Mouse (Mus musculus) T-cell, adult 2 months (primary cell): ENCODE results near the gene Ghr.

Experiments used
- DNase-seq: peaks from one replicate; pipeline ENCODE4 v3.0.0; 2022; ENCODE audit warnings: low spot score

Gene Ghr

GRCm38 (mm10) chr15:3536309-3536900 lies 46.9 kb downstream of the Ghr start:
- no peak for DNase-seq

DNA sequence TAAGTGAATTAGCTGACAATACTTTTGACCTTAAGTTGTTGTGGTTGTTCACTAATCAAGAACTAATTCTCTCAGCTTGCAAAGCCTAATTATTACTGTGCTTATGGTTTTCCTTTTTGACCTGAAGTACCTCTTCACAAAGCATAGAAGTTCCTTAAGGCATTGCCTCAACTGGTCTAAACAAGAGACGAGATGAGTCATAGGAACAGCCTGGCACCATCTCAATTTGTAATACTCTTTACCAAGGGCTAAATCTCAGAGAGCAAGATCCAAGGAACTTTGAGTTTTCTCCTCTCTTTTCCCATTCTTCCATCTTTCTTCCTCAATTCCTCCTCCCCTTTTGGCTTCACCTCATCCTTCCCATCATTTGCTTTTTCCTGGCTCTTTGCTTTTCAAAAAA lies 69.3 kb downstream of the Ghr start:
- DNase-seq: no peak

GRCm38 (mm10) chr15:3512380-3512779 lies 70.9 kb downstream of the Ghr start:
- DNase-seq: no peak

DNA sequence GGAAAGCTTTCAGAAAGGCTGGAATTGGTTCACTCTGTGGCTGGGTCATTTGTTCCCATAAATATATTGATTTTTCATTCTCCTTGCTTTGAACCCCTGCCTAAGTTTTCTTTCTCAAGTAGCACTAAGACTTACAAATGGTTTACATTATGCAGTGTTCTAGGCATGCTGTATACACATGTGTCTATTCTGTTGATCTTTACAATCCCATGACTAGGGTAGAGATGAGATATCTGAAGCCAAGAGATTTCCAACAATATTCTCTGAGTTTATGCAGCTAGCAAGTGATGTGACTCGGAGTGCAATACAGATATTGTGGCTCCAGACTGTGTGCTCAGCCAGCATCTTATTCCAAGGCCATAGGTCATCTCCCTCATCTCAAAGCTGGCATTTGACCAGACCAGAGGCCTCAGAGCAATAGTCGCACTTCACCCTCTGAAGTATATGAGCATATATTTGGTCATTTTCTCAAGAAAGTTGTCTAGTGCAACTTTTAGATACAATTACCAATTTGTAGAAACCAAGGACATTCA lies 71.6 kb downstream of the Ghr start:
- no peak for DNase-seq

GRCm38 (mm10) chr15:3509089-3509488 lies 74.2 kb downstream of the Ghr start:
- DNase-seq: no peak

- no peak for DNase-seq
These were observed 76.0 kb downstream of the Ghr start for GRCm38 (mm10) chr15:3507329-3507728.

GRCm38 (mm10) chr15:3504700-3505099 lies 78.6 kb downstream of the Ghr start:
- no peak for DNase-seq

DNA sequence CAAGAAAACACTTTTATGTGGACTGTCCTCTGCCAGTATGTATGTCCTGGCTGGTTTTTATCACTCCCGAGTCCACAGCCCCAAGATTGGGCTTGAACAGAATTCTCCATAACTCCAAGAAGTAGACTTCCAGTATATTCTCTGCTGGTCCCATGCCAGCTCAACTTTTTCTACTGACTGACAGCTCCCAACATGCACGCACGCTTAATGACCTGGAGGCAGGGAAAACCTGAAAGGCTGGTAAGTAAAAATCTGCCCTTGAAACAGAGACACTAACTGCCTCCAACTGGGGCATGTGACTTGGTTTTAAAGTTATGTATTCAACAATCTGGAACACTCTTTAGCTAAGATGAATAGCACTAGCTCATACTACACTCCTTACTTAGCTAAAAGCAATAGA lies 81.6 kb downstream of the Ghr start:
- no peak for DNase-seq

- DNase-seq: no peak
These were observed 84.3 kb downstream of the Ghr start for GRCm38 (mm10) chr15:3499020-3499419.

DNA sequence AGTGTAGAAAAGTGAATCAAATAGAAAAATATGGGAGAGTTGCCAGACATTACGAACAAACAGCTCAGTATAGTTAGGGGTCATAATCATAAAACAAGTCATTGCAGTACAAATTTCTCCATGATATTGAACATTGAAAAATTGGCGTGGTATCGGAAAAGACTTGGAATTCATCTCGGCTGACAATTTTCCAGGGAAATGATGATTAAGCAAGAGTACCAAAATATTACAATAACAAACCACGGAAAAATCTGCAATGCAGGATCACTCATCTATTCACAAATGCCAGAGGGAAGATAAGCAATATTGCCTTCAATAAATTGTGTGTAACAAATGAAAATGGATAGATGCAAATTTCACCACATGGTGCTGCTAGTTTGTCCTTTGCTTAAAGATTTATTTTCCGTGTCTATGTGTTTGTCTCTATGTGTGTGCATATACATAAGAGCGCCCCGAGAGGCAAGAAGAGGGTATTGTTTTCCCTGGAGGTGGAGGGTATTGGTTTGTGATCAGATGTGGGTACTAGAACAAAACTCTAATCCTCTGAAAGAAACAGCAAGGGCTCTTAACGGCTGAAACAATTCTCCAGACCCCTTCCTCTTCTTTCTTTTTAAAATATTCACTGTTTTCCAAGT lies 85.2 kb downstream of the Ghr start:
- no peak for DNase-seq

DNA sequence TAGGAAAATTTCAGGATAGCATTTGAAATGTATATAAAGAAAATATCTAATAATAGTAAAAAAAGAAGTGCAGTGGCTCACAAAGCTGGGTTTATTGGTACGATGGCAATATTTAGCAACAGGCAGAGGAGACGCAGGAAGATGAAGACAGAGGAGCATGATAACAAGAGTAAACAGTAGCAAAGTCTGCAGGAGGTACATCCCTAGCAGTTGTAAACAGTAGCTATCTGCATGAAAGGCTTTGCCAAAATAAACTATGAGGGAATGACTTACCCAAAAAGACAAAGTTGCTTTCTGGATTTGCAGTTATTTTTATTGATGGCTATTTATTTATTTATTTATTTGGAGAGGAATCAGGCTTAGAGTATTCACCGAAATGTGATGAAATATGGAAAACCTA lies 92.4 kb downstream of the Ghr start:
- no peak for DNase-seq

DNA sequence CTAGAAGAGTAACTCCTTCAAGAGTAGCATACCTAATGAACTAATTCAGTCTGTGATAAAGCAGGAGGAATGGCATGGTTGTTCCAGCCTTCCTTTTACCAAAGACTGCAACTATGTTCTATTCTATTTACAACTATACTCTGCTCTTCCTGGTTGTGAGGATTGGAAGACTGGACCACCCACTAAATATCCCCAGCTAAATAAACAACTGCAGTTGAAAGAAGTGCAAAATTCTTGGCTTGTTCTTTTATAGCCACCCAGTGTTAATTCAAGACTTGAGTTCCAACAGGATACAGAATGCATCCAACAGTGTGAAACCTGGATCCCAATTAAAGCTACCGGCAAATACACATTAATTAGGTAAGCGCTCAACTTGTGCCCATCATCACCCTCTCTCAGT lies 93.3 kb downstream of the Ghr start:
- no peak for DNase-seq

DNA sequence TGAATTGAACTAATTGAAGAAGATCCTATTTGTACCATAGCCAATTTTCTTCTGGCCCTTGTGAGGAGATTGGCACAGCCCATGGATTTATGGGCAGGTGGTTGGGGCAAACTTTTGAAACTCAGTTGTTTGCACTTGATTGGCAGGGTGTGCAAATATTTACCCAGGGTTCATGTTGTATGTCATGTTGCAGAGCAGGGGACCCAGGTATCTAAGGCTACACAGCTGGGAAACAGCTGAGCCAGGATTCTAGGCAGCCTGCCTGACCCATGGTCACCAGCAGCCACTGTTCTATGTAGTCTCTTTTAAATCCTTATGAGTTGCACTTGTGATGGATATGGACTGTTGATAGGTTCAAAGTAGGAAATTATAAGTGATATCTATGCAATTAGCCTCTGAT lies 94.1 kb downstream of the Ghr start:
- no peak for DNase-seq

DNA sequence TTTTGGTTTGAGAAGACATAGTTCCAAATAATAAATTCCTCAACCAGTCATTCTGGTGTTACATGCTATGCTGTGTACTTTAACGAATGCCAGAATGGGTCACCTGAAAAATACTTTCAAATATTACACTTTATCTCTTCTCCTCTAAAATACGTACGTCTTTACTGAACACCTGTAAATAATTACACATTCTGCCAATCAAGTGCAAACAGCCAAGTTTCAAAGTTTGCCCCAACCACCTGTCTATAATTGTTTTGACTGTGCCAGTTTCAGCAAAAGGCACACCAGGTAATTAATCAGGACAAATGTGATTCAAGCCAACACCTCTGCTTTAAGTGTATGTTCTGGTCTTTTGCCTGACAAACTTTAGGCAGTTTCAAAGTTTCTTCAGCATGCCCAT lies 94.7 kb downstream of the Ghr start:
- no peak for DNase-seq

- DNase-seq: no peak
These were observed 96.6 kb downstream of the Ghr start for GRCm38 (mm10) chr15:3486691-3487090.

GRCm38 (mm10) chr15:3485367-3485766 lies 97.9 kb downstream of the Ghr start:
- no peak for DNase-seq

DNA sequence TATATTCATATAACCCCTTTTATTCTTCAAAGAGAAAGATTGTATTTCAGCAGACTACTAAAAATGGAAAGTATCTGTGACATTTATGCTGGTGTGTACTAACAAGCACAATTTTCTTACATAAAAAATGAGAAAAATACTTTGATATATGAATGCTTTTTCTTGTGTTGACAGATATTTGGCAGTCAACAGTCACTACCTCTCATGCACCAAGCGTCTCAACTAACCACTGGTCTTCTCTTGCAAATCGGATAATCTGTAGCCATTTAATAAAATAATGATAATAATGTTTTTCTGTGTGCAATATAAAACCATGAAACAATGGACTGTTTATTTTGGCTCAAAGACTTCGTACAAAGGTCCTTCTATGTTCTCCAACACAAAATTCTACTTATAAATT lies 99.8 kb downstream of the Ghr start:
- no peak for DNase-seq

DNA sequence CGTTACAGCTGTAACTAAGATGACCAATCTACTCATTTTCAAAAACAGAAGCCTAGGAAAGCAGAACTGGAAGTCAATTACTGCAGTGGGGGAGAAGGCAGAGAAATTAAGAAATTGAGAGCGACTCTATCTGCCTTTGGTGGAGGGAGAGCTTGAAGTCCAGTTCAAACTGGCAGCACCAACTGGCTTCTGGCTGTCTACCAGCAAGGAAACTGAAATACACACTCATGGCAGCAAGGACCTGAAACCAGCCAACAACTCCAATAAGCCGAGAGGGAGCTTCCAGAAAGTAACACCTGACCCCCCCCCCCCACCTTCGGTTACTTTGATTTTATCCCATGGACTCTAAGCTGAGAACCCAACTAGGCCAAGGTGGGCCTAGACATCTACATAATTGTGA lies 114.1 kb downstream of the Ghr start:
- DNase-seq: no peak

DNA sequence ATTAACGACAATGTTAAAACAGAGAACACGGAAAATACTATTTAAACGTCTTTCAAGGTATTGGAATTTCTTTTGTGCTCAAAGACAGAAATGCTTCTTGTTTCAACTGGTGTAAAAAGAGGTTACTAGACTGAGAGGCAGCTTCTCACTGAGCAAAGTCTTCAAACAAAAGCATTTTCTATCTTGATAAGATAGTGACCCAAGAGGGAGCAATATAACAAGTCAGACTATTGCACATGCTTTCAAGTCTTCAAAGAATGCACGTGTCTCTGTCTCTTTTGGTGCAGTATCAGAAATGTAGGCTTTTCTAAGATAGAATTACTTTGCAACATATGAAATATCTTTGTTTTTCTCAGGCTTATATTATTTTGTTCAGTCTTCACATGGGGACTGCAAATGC lies 116.7 kb downstream of the Ghr start:
- no peak for DNase-seq

DNA sequence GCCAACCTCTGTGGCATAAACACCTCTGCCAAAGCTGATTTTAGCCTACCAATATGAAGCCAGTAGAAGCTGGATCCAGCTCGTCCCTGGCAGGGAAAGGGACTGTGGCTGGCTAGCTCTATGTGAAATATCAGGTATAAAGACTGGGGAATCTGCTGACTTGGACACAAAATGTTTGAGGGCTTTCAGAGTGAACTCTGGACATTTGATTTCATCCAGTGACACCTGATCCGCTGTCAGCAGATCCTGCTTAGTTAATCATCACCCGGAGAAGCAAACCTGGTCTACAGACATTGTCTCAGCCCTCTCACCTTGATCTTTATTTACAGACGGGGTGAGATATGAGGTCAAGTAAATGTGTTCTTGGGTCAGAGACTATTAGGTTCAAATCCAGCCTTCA lies 118.5 kb downstream of the Ghr start:
- DNase-seq: no peak

DNA sequence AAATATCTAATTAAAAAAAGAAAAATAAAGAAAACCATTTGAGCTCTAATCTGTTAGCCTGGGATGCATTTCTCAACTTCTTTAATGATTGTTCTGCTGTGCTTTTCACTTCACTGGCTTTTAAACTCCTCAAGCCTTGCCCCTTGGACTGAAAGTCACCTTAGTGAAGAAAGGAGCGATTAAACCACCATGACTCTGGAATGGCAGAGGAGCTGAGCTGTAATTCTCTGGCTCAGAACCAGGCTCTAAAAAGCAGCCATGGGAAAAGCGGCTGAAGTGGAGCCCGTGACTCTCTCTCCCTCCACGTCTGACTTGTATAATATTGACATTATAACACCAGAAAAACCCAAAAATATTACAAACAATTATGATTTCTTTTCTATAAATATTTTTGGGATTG lies 126.7 kb downstream of the Ghr start:
- no peak for DNase-seq

GRCm38 (mm10) chr15:3455572-3455971 lies 127.7 kb downstream of the Ghr start:
- no peak for DNase-seq

GRCm38 (mm10) chr15:3452080-3452752 lies 131.1 kb downstream of the Ghr start:
- DNase-seq: no peak

DNA sequence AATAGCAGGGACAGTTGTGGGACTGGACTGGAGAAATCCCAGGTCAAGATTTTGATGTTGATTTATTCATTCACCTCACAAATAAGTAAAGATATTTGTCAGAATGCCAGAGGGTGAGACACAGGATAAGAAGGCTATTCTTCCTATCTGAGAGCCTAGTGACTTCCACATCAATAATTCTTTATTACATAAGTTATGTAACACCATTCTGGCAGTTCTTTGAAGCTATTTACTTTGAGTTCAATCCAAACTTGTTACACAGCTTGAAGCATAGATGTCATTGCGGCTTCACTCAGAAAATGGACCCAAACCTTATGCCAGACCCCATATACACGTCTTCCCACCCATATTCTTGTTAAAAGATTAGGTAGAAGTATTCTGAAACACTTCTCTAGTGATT lies 133.7 kb downstream of the Ghr start:
- DNase-seq: no peak
